Mouse (Mus musculus) neural tube, embryonic 11.5 days (tissue): ENCODE measurements around the gene Tfeb. TPM values are rescaled to one million over a fixed set of nuclear protein-coding genes. Genes with fewer than 3 reads are reported as not detected.

Source experiments
- ATAC-seq: fragments of 200-750 bp; cut with Nextera tagmentation; 2 replicates; pipeline ENCODE4 v1.8.0; 2017; ENCODE audit warnings: moderate number of reproducible peaks, mild to moderate bottlenecking, moderate TSS enrichment, moderate library complexity; ENCODE audit not compliant: insufficient read depth, low FRiP score, low TSS enrichment
- DNase-seq: peaks from one replicate; pipeline ENCODE4 v3.0.0-alpha.2; 2015; ENCODE audit warnings: low spot score
- H3K27ac ChIP-seq: fragments of 300-500 bp; sonication (generic); 2 replicates; pipeline ENCODE4 v1.5.1; 2014; ENCODE audit warnings: low read depth, mild to moderate bottlenecking, low read length
- H3K27me3 ChIP-seq: fragments of 300-500 bp; sonication (generic); 2 replicates; pipeline ENCODE4 v1.6.1; 2014; ENCODE audit warnings: mild to moderate bottlenecking, low read length, mixed read lengths; ENCODE audit not compliant: control insufficient read depth, insufficient read depth
- H3K36me3 ChIP-seq: fragments of 300-500 bp; sonication (generic); 2 replicates; pipeline ENCODE4 v1.6.1; 2014; ENCODE audit warnings: mild to moderate bottlenecking, low read length, moderate library complexity, mixed read lengths; ENCODE audit not compliant: control insufficient read depth, insufficient read depth
- H3K4me1 ChIP-seq: fragments of 300-500 bp; sonication (generic); 2 replicates; pipeline ENCODE4 v1.6.1; 2014; ENCODE audit warnings: low read length, mixed read lengths; ENCODE audit not compliant: control insufficient read depth, insufficient read depth
- H3K4me2 ChIP-seq: fragments of 300-500 bp; sonication (generic); 2 replicates; pipeline ENCODE4 v1.6.1; 2014; ENCODE audit warnings: low read depth, mild to moderate bottlenecking, moderate library complexity
- H3K4me3 ChIP-seq: fragments of 300-500 bp; sonication (generic); 2 replicates; pipeline ENCODE4 v1.5.1; 2014; ENCODE audit warnings: low read depth, low read length
- H3K9ac ChIP-seq: fragments of 300-500 bp; sonication (generic); 2 replicates; pipeline ENCODE4 v1.6.1; 2014; ENCODE audit warnings: mild to moderate bottlenecking, low read length
- H3K9me3 ChIP-seq: fragments of 300-500 bp; sonication (generic); 2 replicates; pipeline ENCODE4 v1.6.1; 2016; ENCODE audit warnings: low read length; ENCODE audit not compliant: control insufficient read depth
- WGBS: fragments of 180-500 bp; shearing (Covaris S2); extraction: QIAGEN DNeasy Blood & Tissue Kit; methylation state at CpG from one replicate; pipeline ENCODE4 v1.1.7; 2014; 5-methylcytosine and 5-hydroxymethylcytosine counted together
- polyA plus RNA-seq: library from polyadenylated mRNA; unstranded; fragments of >200 nt; fragmentation: Nextera tagmentation; extraction: Ambion mirVana; gene quantifications from 2 replicates; pipeline ENCODE4 v1.2.1, GENCODE M21; 2014

Tfeb gene
- polyA plus RNA-seq, 1 experiment from 2014 or later = 1.8 TPM

DNA sequence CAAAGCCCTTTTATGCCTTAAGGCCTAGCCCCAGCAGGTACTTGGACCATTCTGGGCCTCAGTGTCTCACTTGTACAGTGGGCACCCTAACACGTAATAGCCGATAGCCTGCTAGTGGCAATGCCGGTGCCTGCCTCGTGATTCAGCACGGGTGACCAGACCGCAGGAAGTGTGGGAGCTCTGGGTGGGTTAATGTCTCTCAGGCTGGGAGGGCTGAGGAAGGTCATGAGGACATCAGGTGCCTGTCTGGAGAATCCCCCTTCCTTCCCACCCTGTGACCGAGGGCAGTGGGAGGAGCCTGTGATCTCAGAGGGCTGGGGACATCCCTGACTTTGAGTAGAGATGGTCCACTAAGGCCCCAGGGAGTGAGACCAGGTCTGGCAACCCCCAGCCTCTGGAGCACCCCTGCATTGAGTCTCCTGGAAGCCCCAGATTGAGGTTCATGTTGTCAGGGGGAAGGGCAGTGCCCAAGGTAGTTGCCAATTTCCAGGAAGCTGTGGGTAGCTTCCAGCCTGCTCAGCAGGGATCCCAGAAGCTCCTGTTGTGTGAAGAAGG is 20.3 kb downstream of the Tfeb start:
- no peak overlapping the region for H3K9ac ChIP-seq
- H3K4me2 ChIP-seq = no peak overlapping the region
- no peaks in the 10 kb centered on the region for H3K9me3 ChIP-seq
- 86% methylated on average over 7 of the region's 7 CpGs for WGBS
- no peaks in the 10 kb centered on the region for H3K4me1 ChIP-seq
- H3K27ac ChIP-seq = no peak overlapping the region
- no peak overlapping the region for H3K4me3 ChIP-seq
- no peak for DNase-seq
- H3K27me3 ChIP-seq = no peaks in the 10 kb centered on the region
- H3K36me3 ChIP-seq = no peaks in the 10 kb centered on the region
- no peak for ATAC-seq

DNA sequence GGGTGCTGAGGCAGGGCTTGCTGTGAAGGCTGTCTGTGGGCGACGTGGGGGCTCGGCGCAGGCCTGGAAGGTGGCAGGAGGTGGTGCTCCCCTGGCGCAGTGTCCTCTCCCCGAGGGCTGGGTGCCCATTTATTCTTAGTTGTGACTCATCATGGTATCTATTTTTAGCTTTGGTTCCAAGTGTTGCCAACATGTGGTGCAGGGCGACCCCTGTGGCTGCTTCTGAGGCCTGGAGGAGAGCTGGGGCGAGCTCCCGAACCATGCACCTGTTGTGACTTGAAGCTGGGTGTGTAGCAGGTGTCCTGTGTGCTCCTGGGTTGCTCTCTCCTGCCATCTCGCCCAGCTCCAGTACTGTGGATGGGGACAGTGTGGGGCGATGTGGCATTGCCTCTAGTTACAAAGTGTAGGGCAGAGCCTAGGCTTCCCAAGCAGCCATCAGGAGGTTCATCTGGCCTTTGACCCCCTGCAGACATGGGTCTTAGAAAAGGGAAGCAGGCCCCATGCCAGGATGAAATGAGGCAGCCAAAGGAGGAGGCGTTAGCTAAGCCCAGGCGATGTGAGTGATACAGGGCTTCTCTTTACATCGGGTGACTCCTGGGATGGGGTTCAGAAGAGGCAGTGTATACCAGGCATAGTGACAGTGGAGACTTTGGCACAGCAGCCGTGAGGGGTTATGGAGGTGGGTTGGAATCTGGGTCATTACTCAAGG is 23.0 kb downstream of the Tfeb start:
- Histone ChIP-seq H3K4me3 (no peak overlapping the region), H3K9me3 (no peaks in the 10 kb centered on the region), H3K9ac (no peak overlapping the region), H3K36me3 (no peaks in the 10 kb centered on the region), H3K27ac (no peak overlapping the region), H3K27me3 (no peaks in the 10 kb centered on the region), H3K4me2 (no peak overlapping the region), H3K4me1 (no peaks in the 10 kb centered on the region)
- WGBS = 86% methylated on average over 15 of the region's 15 CpGs
- DNase-seq (no peak), ATAC-seq (no peak)

DNA sequence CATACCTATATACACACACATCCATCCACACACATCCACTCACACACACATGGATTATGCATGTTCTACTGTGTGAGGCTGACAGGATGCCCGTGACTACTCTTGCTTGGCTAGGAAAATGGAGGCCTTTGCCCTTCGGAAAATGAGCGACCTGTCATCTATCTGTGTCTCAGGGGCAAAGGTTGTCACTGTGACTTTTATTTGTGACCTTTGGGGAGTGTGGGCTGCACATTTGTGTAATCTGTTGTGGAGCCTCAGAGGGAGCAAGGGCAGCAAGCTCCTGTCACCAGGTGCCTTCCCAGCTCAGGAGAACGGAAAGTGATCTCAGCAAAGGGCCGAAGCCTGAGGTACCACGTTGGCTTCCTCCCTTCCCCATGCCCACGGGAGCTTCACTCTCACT is 25.2 kb downstream of the Tfeb start:
- H3K27me3 ChIP-seq = no peaks in the 10 kb centered on the region
- H3K4me3 ChIP-seq = no peak overlapping the region
- DNase-seq = no peak
- H3K4me1 ChIP-seq = no peaks in the 10 kb centered on the region
- no peaks in the 10 kb centered on the region for H3K36me3 ChIP-seq
- H3K9me3 ChIP-seq = no peaks in the 10 kb centered on the region
- no peak overlapping the region for H3K4me2 ChIP-seq
- no peak overlapping the region for H3K9ac ChIP-seq
- ATAC-seq = no peak
- WGBS = 84% methylated on average over 7 of the region's 7 CpGs
- H3K27ac ChIP-seq = no peak overlapping the region

DNA sequence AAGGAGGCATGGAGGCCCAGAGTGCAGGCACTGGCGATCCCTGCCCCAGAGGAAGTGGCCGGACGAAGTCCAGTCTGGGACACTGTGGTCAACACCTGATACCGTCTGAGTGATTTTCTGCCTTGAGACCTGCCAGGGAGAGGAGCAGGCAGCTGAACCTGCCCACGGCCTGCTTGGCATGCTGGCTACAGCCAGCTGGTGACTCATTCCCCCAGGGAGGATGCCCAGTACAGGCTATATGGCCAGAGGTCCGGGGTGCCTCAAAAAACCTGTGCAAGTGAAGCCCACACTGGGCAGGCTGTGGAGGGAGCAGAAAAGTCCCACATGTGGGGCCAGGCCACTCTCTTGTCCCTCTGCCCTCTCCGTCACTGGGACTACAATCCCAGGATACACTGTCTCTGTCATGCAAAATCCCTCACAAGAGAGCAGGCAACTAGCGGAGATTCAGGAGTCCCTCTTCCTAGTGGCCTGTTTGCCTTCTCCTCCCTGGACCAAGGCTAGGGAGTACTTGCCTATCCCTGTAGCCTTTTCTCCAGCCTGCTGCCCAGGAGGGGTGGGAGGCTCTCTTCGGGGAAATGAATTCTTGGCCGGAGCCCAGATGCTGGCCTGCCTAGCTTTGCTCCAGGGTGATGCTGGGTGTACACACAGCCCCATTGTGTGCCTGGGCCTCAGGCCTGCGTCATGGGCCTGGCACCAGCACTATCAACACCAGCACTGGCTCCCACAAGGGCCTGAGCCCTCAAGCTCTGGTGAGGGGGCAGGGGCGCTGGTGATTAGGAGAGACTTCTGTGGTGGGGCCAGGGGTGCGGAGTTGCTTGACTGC is 25.9 kb downstream of the Tfeb start:
- no peaks in the 10 kb centered on the region for H3K9me3 ChIP-seq
- H3K4me1 ChIP-seq = no peaks in the 10 kb centered on the region
- H3K27me3 ChIP-seq = no peaks in the 10 kb centered on the region
- H3K27ac ChIP-seq = no peak overlapping the region
- DNase-seq (no peak), ATAC-seq (no peak)
- 76% methylated on average over 13 of the region's 13 CpGs for WGBS
- no peak overlapping the region for H3K4me3 ChIP-seq
- H3K36me3 ChIP-seq = no peaks in the 10 kb centered on the region
- no peak overlapping the region for H3K9ac ChIP-seq
- no peak overlapping the region for H3K4me2 ChIP-seq

DNA sequence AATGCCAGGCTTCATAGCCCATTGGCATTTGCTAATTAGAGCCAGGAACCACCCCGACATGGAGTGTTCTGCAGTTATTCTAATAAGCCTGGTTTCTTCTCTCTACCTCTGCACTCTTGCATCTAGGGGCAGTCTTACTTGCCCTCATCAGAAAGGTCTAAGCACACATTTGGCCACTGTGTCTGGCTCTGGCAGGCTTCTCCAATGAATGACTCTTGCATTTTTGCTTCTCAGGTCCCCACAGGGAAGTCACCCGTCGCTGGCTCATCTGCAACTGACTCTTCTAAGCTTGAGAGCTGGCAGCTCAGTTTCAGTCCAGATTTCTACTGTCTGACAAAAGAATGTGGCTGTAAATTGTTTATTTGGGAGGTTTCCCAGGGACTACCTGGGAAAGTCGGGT is 29.2 kb downstream of the Tfeb start:
- 81% methylated on average over 4 of the region's 4 CpGs for WGBS
- no peaks in the 10 kb centered on the region for H3K9me3 ChIP-seq
- H3K4me3 ChIP-seq = no peak overlapping the region
- H3K9ac ChIP-seq = no peak overlapping the region
- ATAC-seq (no peak), DNase-seq (no peak)
- no peak overlapping the region for H3K27ac ChIP-seq
- no peak overlapping the region for H3K4me2 ChIP-seq
- no peaks in the 10 kb centered on the region for H3K36me3 ChIP-seq
- H3K27me3 ChIP-seq = no peaks in the 10 kb centered on the region
- no peaks in the 10 kb centered on the region for H3K4me1 ChIP-seq

DNA sequence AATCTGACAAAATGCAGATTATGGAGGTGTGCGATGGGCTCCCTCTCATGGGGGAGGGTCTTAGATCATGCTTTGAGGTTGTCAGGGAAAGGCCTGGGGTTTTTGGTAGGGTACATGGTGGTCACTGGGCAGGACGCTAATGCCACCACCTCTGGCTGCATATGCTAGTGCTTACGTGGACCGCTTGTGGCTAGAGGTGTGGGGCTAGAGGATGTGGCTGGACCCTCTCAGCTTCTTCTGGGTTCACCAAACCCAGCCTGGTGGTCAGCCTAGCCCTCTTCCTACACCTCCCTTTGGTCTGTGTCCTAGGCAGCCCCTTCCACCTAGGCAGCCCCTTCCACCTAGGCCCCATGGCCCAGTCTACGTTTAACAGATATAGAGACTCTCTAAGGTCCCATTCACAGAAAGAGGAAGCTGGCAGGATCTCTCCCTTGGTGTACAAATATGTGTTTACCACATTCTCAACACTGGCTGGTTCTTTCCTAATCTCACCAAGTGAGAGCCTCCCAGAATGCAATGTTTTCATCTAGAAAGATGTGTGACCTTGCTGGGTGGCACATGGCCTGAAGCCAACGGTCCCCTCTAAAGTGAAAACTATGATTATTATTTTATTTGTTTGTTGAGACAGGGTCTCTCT is 29.7 kb downstream of the Tfeb start:
- Histone ChIP-seq H3K4me3 (no peak overlapping the region), H3K27ac (no peak overlapping the region), H3K36me3 (no peaks in the 10 kb centered on the region), H3K27me3 (no peaks in the 10 kb centered on the region), H3K4me2 (no peak overlapping the region), H3K9ac (no peak overlapping the region), H3K9me3 (no peaks in the 10 kb centered on the region), H3K4me1 (no peaks in the 10 kb centered on the region)
- WGBS = 90% methylated on average over 6 of the region's 6 CpGs
- ATAC-seq = no peak
- DNase-seq = no peak

DNA sequence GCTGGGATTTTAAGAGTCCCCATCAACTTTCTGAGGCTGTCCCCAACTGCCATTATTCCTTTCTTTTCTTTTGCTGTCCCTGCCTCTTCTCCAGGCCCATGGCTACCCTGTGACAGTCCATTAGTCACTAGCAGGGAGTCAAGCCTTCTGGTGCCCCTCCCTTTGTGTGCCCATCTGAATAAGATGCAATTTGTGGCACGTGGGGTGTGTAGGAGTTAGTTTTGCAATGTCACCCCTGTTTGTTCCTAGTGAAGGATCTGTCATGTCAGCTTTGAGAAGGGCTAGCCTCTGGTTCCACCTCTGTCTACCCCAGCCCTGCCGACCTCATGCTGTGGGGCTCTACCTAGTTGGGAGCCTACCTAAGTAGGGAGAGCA is 30.2 kb downstream of the Tfeb start:
- Histone ChIP-seq H3K27me3 (no peaks in the 10 kb centered on the region), H3K4me3 (no peak overlapping the region), H3K9ac (no peak overlapping the region), H3K36me3 (no peaks in the 10 kb centered on the region), H3K4me2 (no peak overlapping the region), H3K4me1 (no peaks in the 10 kb centered on the region), H3K9me3 (0 out of 2 replicates have a peak, but pooled peaks cover under 1% of the 10 kb centered on the region), H3K27ac (no peak overlapping the region)
- ATAC-seq = no peak
- no peak for DNase-seq
- 61% methylated on average over 2 of the region's 2 CpGs for WGBS

DNA sequence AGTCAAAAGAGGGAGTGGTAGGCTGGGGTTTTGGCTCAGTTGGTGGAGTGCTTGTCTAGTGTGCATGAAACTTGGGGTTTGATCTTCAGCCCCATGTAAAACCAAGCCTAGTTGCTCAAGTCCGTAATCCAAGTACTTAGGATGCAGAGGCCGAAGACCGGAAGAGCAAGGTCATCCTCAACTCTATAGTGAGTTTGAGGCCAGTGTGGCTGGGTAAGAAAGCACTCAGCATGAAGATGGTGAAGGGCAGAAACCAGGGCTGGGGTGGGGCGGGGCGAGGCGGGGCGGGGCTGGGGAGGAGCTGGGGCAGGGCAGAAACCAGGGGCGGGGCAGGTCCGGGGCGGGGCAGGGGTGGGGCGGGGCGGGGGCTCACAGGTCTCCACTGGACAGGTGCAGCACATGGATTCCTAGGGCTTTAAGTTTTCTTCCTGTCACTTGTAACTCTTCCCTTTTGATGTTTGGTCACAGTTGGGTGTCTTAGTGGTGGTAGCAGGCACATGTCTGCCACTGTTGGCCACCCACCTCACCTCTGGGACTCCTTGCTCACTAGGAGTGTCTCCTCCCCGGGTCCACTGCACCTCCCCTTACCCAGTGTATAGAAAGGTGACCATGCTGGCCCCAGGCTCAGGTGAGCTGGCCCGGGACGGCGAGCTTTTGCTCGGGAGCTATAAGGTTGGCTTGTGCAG is 30.8 kb downstream of the Tfeb start:
- H3K27ac ChIP-seq = no peak overlapping the region
- no peak overlapping the region for H3K9ac ChIP-seq
- no peaks in the 10 kb centered on the region for H3K4me1 ChIP-seq
- no peaks in the 10 kb centered on the region for H3K36me3 ChIP-seq
- H3K27me3 ChIP-seq = no peaks in the 10 kb centered on the region
- 0 out of 2 replicates have a peak, but pooled peaks cover 4% of the 10 kb centered on the region for H3K9me3 ChIP-seq
- WGBS = 46% methylated on average over 12 of the region's 17 CpGs
- no peak overlapping the region for H3K4me3 ChIP-seq
- no peak overlapping the region for H3K4me2 ChIP-seq
- DNase-seq (no peak), ATAC-seq (no peak)
